Mouse (Mus musculus) midbrain, postnatal 0 days (tissue): ENCODE data around the gene Kirrel3. TPM values are rescaled to one million over a fixed set of nuclear protein-coding genes. Genes with fewer than 3 reads are reported as not detected.

ENCODE experiments used
- ATAC-seq: fragments of 200-750 bp; cut with Nextera tagmentation; 2 replicates; pipeline ENCODE4 v1.8.0; 2017; ENCODE audit warnings: moderate number of reproducible peaks, mild to moderate bottlenecking, moderate TSS enrichment, moderate library complexity; ENCODE audit not compliant: low FRiP score
- DNase-seq: peaks from one replicate; pipeline ENCODE4 v3.0.0-alpha.2; 2015; ENCODE audit warnings: low spot score
- H3K27ac ChIP-seq: fragments of 300-500 bp; sonication (generic); 2 replicates; pipeline ENCODE4 v1.5.1; 2014; ENCODE audit warnings: low read depth, mild to moderate bottlenecking, low read length, mixed read lengths
- H3K27me3 ChIP-seq: fragments of 300-500 bp; sonication (generic); 2 replicates; pipeline ENCODE4 v1.6.1; 2014; ENCODE audit warnings: low read length, control low read depth, mixed read lengths; ENCODE audit not compliant: insufficient read depth
- H3K36me3 ChIP-seq: fragments of 300-500 bp; sonication (generic); 2 replicates; pipeline ENCODE4 v1.6.1; 2014; ENCODE audit warnings: low read length, control low read depth, mixed read lengths; ENCODE audit not compliant: insufficient read depth
- H3K4me1 ChIP-seq: fragments of 300-500 bp; sonication (generic); 2 replicates; pipeline ENCODE4 v1.6.1; 2014; ENCODE audit warnings: mild to moderate bottlenecking, control low read depth, antibody characterized with exemption, low read length, mixed read lengths; ENCODE audit not compliant: insufficient read depth
- H3K4me2 ChIP-seq: fragments of 300-500 bp; sonication (generic); 2 replicates; pipeline ENCODE4 v1.6.1; 2014; ENCODE audit warnings: low read depth, mild to moderate bottlenecking, low read length, mixed read lengths; ENCODE audit not compliant: poor library complexity, severe bottlenecking
- H3K4me3 ChIP-seq: fragments of 300-500 bp; sonication (generic); 2 replicates; pipeline ENCODE4 v1.5.1; 2014; ENCODE audit warnings: low read depth, mild to moderate bottlenecking, low read length, moderate library complexity
- H3K9ac ChIP-seq: fragments of 300-500 bp; sonication (generic); replicated peaks from 2 replicates; pipeline ENCODE4 v1.6.1; 2014; ENCODE audit warnings: mild to moderate bottlenecking, low read length, moderate library complexity, mixed read lengths; ENCODE audit not compliant: poor library complexity, severe bottlenecking
- H3K9me3 ChIP-seq: fragments of 300-500 bp; sonication (generic); 2 replicates; pipeline ENCODE4 v1.6.1; 2016; ENCODE audit warnings: low read length, control low read depth
- CTCF ChIP-seq: IDR thresholded peaks from 2 replicates; pipeline ENCODE4 v1.5.1; 2016; ENCODE audit warnings: antibody characterized with exemption, mild to moderate bottlenecking
- WGBS: fragments of 180-500 bp; shearing (Covaris S2); extraction: QIAGEN DNeasy Blood & Tissue Kit; methylation state at CpG from one replicate; pipeline ENCODE4 v1.1.7; 2014; 5-methylcytosine and 5-hydroxymethylcytosine counted together
- polyA plus RNA-seq: library from polyadenylated mRNA; unstranded; fragments of >200 nt; fragmentation: Nextera tagmentation; extraction: Ambion mirVana; gene quantifications from 2 replicates; pipeline ENCODE4 v1.2.1, GENCODE M21; 2015
- total RNA-seq: library from RNA; depleted of rRNA; stranded (reverse); fragments of >200 nt; gene quantifications from 2 replicates; pipeline ENCODE4 v1.2.3, GENCODE M21; 2014

Kirrel3 gene
- total and polyA plus RNA-seq, 2 experiments from 2014 or later, result 47.2 to 56.3 TPM

DNA sequence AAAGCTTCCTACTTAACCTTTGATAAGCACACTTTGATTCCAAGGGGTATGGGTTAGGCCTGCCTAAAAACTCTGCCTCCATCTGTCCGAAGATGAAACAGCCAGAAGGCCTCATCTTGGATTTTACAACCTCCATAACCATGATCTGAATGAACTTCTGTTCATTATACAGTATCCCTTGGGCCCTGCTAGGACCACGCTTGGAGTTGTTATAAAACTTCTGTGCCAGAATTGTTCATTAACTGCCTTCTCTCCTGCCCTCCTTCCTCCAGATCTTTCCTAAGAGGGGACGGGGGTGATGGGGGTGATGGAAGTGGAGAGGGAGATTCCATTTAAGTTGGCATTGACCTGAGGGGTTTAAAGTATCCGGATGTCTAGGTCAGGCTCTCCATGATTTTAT, 572.5 kb downstream of the Kirrel3 start:
- TF ChIP-seq CTCF, result no peak
- ATAC-seq, result no peak
- whole genome bisulfite sequencing, result 91% methylated on average over 4 of the region's 4 CpGs

DNA sequence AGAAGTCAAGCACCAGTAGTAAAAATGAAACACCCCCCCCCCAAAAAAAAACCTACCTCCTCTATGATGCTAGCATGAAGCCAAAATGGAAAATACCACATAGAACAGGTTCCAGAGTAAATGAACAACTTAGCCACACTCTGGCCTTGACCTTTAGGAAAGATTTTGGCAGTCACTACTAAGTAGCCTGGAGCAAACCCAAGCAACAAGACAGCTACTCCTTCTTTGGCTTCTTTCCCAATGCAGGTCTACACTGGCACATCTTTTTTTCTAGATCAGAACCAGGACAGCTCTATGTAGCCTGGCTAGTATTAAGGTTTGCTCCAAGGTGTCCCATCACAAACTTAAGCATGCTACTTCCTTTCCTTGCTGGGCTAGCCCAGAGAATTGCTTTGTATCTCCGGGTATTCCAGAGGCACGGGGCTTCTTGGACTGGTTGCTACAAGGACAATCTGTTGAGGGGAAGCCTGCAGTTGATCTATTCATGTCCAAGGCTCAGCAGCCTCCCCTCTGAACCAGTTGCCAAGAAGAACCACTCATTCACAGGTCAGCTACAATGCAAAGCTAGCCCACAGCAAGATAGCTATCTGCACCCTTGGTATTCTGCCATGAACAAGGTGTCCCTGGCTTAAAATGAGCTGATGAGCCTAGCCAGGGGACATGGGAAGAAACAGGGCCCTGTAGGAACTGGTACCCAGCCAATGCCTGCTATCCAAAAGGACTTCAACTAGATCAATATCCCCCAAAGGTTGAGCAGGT, 573.1 kb downstream of the Kirrel3 start:
- no peak for DNase-seq
- ATAC-seq, result no peak

More for the DNA sequence above, 572.5 kb downstream of the Kirrel3 start:
- Histone ChIP-seq H3K9ac (no peak overlapping the region), H3K27ac (no peak overlapping the region), H3K27me3 (no peaks in the 10 kb centered on the region), H3K4me2 (no peak overlapping the region), H3K4me1 (no peaks in the 10 kb centered on the region; the same call in 1 of the 2 replicates), H3K4me3 (no peak overlapping the region), H3K9me3 (no peaks in the 10 kb centered on the region), H3K36me3 (no peaks in the 10 kb centered on the region)
- DNase-seq, result no peak

DNA sequence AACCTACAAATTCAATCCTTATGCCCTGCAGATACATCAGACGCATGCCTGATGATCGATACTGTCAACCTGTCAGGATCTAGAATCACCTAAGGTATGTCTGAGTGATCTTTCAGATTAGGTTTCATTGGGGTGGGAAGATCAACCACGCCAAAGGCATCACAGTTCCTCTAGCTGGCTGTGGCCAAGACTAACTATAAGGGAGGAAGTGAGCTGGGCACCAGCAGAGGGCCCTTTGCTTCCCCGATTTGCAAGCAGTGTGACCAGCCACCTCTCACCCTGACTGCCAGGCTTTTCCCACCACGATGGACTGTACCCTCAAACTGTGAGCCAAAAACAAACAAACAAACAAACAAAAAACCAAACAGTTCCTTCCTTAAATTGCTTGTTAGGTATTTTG, 574.2 kb downstream of the Kirrel3 start:
- H3K4me3 ChIP-seq, result no peak overlapping the region
- no peak overlapping the region for H3K9ac ChIP-seq
- no peak overlapping the region for H3K4me2 ChIP-seq
- no peaks in the 10 kb centered on the region for H3K36me3 ChIP-seq
- no peaks in the 10 kb centered on the region for H3K9me3 ChIP-seq
- TF ChIP-seq CTCF, result no peak
- no peak overlapping the region for H3K27ac ChIP-seq
- H3K4me1 ChIP-seq, result no peaks in the 10 kb centered on the region
- ATAC-seq (no peak), DNase-seq (no peak)
- WGBS, result 90% methylated on average over 5 of the region's 5 CpGs
- H3K27me3 ChIP-seq, result no peaks in the 10 kb centered on the region

More for the DNA sequence above, 573.1 kb downstream of the Kirrel3 start:
- no peaks in the 10 kb centered on the region; the same call in 1 of the 2 replicates for H3K4me1 ChIP-seq
- no peaks in the 10 kb centered on the region for H3K27me3 ChIP-seq
- 87% methylated on average over 2 of the region's 2 CpGs for WGBS
- no peak overlapping the region for H3K4me2 ChIP-seq
- no peaks in the 10 kb centered on the region for H3K9me3 ChIP-seq
- H3K36me3 ChIP-seq, result no peaks in the 10 kb centered on the region
- H3K4me3 ChIP-seq, result no peak overlapping the region
- TF ChIP-seq CTCF, result no peak
- no peak overlapping the region for H3K9ac ChIP-seq
- H3K27ac ChIP-seq, result no peak overlapping the region

DNA sequence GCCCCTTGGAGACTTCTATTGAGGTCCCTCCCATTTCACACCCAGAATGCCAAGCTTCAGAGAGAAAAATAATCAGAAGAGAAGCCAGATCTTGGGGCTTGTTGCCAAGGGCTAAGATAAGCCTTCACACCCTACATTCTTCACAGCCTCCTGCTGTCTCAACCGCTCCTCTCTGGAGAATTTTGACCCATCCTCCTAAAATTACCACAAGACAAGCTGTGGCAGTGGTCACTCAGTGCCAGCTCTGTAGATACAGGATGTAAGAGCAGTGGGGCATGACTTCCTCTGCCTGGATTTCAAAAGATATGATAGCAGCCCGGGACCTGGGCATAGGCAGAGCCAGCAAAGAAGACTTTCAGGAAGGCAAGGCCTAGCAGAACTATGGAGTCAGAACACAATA, 575.8 kb downstream of the Kirrel3 start:
- Histone ChIP-seq H3K4me1 (no peaks in the 10 kb centered on the region), H3K27ac (no peak overlapping the region), H3K4me2 (no peak overlapping the region), H3K36me3 (no peaks in the 10 kb centered on the region), H3K4me3 (no peak overlapping the region), H3K9ac (no peak overlapping the region), H3K27me3 (no peaks in the 10 kb centered on the region), H3K9me3 (no peaks in the 10 kb centered on the region)
- no peak for TF ChIP-seq CTCF
- DNase-seq (no peak), ATAC-seq (no peak)
- WGBS, result 72% methylated on average over 2 of the region's 2 CpGs
